In the genomic region with DNA sequence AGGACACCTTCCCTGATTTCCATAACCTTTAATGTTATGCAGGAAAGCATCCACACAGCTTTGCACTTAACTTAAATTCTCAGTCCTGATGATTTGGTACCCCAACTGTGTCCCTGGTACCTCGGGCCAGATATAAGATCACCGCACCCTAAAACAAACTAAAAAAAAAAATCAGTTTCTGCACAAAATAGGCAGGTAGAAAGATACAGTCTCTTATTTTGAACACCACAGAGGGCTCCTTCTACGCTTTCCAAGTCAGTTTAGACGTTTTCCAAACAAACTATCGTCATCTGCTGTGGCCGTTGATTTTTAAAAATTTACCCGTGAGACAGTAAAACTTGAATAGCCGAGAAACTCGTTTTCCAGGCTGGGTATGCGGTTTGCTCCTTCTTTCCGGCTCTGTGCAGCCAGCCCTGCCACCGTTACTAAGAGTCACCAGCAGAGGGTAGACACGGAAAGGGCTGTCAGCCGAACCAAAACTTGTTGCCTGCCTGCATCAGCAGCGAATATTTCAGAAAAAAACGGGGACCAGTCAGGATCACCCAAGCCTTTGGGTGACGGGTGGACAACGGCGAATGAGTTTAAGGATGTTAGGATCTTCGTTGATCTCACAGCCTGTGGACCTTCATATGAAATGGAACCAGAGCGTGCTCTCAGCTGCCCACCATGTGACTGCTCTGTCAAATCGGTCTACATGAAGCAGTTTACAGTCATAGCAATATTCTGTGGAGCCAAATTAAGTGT, we compare ENCODE assay signal across 8 mouse cellular contexts.
DNase-seq lines count a peak whose midpoint lies in the region; ATAC-seq lines count a peak whose summit lies in the region.

No protein-coding gene starts in this region.

- peak; percentile 88; the same call in 1 of the 2 replicates for ATAC-seq in hindbrain, embryonic 15.5 days (ENCODE audit: low FRiP score, low read depth)

- peak overlapping the region; percentile 39 for H3K4me3 ChIP-seq in hindbrain, embryonic 15.5 days

- 21% methylated on average over 22 of the region's 22 CpGs for WGBS in hindbrain, embryonic 15.5 days

- H3K4me2 ChIP-seq in hindbrain, embryonic 15.5 days = peak overlapping the region; percentile 60

- H3K27ac ChIP-seq in hindbrain, embryonic 15.5 days (replicated peaks) = no peak overlapping the region

- no peaks in the 10 kb centered on the region for H3K4me1 ChIP-seq in hindbrain, embryonic 15.5 days (replicated peaks)

- H3K36me3 ChIP-seq in hindbrain, embryonic 15.5 days = no peaks in the 10 kb centered on the region

- no peaks in the 10 kb centered on the region for H3K9me3 ChIP-seq in hindbrain, embryonic 15.5 days

- H3K27me3 ChIP-seq in hindbrain, embryonic 15.5 days = no peaks in the 10 kb centered on the region

- DNase-seq in NIH3T3 (ENCODE audit: low read depth) = peak; percentile 50
- peak; percentile 70 to 71 for DNase-seq in cerebellum, postnatal 14 days
- DNase-seq in frontal cortex, postnatal 36 days (ENCODE audit: low spot score in 2 of 2) = peak; percentile 65 to 72
- peak; percentile 71 to 78 for DNase-seq in layer of hippocampus, postnatal 36 days
- peak; percentile 71 for DNase-seq in lung, postnatal 36 days
- DNase-seq in ovary, postnatal 36 days (ENCODE audit: low spot score) = peak; percentile 45
- DNase-seq in thymus, postnatal 14 days = peak; percentile 70

- H3K9ac ChIP-seq in hindbrain, embryonic 15.5 days = no peak overlapping the region
